Mouse (Mus musculus) forebrain, embryonic 10.5 days (tissue): ENCODE data around the gene Anxa6. TPM values are rescaled to one million over a fixed set of nuclear protein-coding genes. Genes with fewer than 3 reads are reported as not detected.
A peak's percentile ranks its signal among the peaks of the same experiment; 100 is the strongest.

Experiments
- DNase-seq: peaks from one replicate; pipeline ENCODE4 v3.0.0-alpha.2; 2017; ENCODE audit warnings: low spot score; ENCODE audit errors: extremely low spot score
- H3K27ac ChIP-seq: fragments of 300-500 bp; sonication (generic); 2 replicates; pipeline ENCODE4 v1.5.1; 2016; ENCODE audit warnings: mild to moderate bottlenecking
- H3K27me3 ChIP-seq: fragments of 300-500 bp; sonication (generic); 2 replicates; pipeline ENCODE4 v1.6.1; 2016; ENCODE audit warnings: mild to moderate bottlenecking; ENCODE audit not compliant: poor library complexity, severe bottlenecking
- H3K36me3 ChIP-seq: fragments of 300-500 bp; sonication (generic); replicated peaks from 2 replicates; pipeline ENCODE4 v1.6.1; 2016; ENCODE audit warnings: mild to moderate bottlenecking, moderate library complexity
- H3K4me1 ChIP-seq: fragments of 300-500 bp; sonication (generic); 2 replicates; pipeline ENCODE4 v1.6.1; 2016
- H3K4me3 ChIP-seq: fragments of 300-500 bp; sonication (generic); 2 replicates; pipeline ENCODE4 v1.5.1; 2016; ENCODE audit warnings: mild to moderate bottlenecking, moderate library complexity
- H3K9me3 ChIP-seq: fragments of 300-500 bp; sonication (generic); 2 replicates; pipeline ENCODE4 v1.6.1; 2016; ENCODE audit warnings: mild to moderate bottlenecking, moderate library complexity
- WGBS: fragments of 180-500 bp; shearing (Covaris S2); methylation state at CpG from one replicate; pipeline ENCODE4 v1.1.7; 2016; 5-methylcytosine and 5-hydroxymethylcytosine counted together
- polyA plus RNA-seq: library from polyadenylated mRNA; unstranded; fragments of >200 nt; fragmentation: Nextera tagmentation; extraction: Ambion mirVana; gene quantifications from 2 replicates; pipeline ENCODE4 v1.2.1, GENCODE M21; 2016

Anxa6 gene
- polyA plus RNA-seq, 1 experiment from 2014 or later, result 38.9 TPM

DNA sequence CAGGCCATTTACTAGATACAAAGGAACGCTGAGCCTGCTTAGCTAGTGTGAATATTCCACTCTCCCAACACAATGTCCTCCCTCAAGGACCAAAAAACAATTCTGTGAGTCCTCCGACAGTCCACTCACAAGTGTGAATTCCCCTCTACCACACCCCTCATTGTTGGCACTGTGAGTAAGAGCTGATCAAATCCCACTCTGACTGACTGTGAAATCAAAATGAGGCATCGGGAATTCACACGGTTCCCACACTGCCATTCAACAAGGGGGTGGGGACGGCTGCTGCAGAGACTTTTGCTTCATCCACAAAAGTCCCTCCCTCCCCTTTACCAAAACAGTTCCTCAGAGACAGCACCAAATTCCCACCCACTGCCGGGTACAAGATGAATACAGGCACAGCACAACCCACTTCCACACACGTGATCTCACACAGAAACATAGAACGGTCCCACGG is 79.2 kb downstream of the Anxa6 start:
- Histone ChIP-seq H3K4me1 (peaks cover 32% of the 10 kb centered on the region), H3K27ac (peak overlapping the region; percentile 56), H3K4me3 (no peak overlapping the region), H3K36me3 (no peaks in the 10 kb centered on the region), H3K9me3 (no peaks in the 10 kb centered on the region), H3K27me3 (no peaks in the 10 kb centered on the region)
- 41% methylated on average over 9 of the region's 9 CpGs for WGBS
- no peak for DNase-seq

DNA sequence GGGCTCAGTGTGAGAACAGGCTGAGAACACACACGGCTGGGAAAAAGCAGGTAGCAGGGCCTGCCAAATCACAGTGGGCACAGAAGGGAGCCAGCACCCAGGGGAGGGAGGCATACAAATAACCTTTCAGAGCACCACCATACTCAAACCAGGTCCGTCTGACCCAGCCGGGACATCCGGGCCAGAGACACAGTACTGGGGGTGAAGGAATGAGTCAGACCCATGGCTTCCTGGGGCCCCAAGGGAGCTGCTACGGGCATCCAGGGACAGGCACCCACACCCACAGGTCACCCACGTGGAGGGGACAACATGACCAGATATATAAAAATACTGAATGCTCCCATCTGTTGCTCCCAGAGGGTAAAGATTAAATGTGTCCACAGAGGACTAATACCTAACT is 80.6 kb downstream of the Anxa6 start:
- 81% methylated on average over 6 of the region's 6 CpGs for WGBS
- H3K36me3 ChIP-seq, result no peaks in the 10 kb centered on the region
- H3K27ac ChIP-seq, result no peak overlapping the region
- no peak for DNase-seq
- peaks cover 32% of the 10 kb centered on the region for H3K4me1 ChIP-seq
- H3K4me3 ChIP-seq, result no peak overlapping the region
- no peaks in the 10 kb centered on the region for H3K9me3 ChIP-seq
- H3K27me3 ChIP-seq, result no peaks in the 10 kb centered on the region

DNA sequence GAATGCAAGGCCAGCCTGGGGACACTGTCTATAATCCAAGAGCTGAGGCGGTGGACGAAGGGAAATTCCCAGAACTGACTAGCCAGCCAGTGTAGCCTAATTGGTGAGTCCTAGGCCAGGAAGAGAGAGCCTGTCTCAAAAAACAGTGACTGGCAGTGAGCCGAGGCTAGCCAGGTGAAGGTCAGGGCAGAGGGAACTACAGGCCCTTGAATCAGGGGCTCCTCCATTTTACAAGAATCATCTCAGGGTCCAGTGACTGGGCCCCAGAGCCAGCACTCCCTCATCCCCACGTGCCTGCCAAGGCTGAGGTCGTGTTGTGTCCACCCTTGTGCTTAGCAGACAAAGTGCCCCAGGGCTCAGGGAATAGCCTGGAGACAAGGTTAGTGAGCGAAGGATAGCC is 82.6 kb downstream of the Anxa6 start:
- Histone ChIP-seq H3K27ac (no peak overlapping the region), H3K27me3 (no peaks in the 10 kb centered on the region), H3K36me3 (no peaks in the 10 kb centered on the region), H3K9me3 (no peaks in the 10 kb centered on the region), H3K4me3 (no peak overlapping the region), H3K4me1 (peaks cover 25% of the 10 kb centered on the region)
- 81% methylated on average over 6 of the region's 6 CpGs for WGBS
- DNase-seq, result no peak

DNA sequence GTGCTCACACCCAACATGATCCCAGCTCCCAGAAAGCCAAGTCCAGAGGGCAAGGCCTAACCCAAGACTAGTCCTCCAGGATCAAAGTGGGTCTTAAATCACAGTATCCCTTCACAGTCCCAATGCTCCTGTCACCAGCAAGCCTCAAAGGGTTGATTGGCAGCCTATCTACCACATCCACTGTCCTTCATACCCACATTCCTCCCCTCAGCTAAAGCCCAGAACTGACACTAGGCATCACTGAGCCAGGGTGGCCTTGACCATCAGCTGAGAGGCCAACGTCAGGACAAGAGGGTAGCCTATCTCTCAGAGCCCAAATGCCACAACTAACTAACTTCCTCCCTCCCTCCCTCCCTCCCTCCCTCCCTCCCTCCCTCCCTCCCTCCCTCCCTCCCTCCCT is 83.5 kb downstream of the Anxa6 start:
- H3K27me3 ChIP-seq, result no peaks in the 10 kb centered on the region
- peaks cover 19% of the 10 kb centered on the region for H3K4me1 ChIP-seq
- H3K9me3 ChIP-seq, result no peaks in the 10 kb centered on the region
- H3K4me3 ChIP-seq, result no peak overlapping the region
- H3K27ac ChIP-seq, result no peak overlapping the region
- H3K36me3 ChIP-seq, result no peaks in the 10 kb centered on the region
- DNase-seq, result no peak
- WGBS, result 74% methylated on average over 1 of the region's 1 CpGs

DNA sequence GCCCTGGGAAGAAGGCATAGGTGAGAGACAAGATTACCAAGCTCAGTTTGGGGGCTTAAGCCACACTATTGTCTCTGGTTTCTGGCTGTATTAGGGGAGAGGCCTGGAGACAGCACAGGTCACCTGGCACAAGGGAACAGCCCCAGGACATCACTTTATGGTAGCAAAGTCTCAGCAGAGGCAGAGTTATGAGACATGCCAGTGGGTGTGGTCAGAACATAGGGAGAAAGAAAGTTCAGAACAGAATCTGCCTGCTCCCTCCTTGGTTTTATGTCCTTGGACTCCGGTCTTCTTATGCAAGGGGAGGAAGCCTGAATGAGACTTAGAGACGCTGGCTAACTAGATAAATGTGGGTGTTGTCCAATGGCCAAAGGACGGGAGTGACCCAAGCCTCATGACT is 88.5 kb downstream of the Anxa6 start:
- H3K27ac ChIP-seq, result no peak overlapping the region
- 82% methylated on average over 3 of the region's 3 CpGs for WGBS
- no peaks in the 10 kb centered on the region for H3K9me3 ChIP-seq
- no peak for DNase-seq
- no peaks in the 10 kb centered on the region for H3K27me3 ChIP-seq
- no peak overlapping the region for H3K4me3 ChIP-seq
- H3K4me1 ChIP-seq, result peaks cover 13% of the 10 kb centered on the region
- H3K36me3 ChIP-seq, result no peaks in the 10 kb centered on the region

DNA sequence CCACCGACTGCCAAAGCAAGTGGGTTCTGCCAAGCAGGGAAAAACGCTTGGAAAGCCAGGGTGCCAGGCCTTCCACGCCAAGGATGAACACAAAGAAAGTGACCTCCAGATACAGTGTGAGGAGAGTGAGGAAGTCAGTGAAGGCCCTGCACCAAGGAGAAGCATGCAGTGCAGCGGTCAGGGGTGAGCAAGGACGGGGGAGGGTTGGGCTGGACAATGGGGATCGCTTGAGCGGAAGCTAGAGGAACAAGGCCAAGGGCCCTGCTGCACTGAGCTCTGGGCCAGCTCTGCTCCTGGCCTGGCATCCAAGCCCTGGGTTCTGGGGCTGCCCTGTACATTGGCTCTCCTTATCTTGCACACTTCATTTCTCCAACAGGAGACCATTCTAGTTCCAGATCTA is 93.2 kb downstream of the Anxa6 start:
- whole genome bisulfite sequencing, result 81% methylated on average over 7 of the region's 7 CpGs
- Histone ChIP-seq H3K36me3 (peaks cover 10% of the 10 kb centered on the region), H3K4me3 (no peak overlapping the region), H3K9me3 (no peaks in the 10 kb centered on the region), H3K27ac (0 out of 2 replicates have a peak overlapping the region, but pooled peaks have one; percentile 51), H3K27me3 (no peaks in the 10 kb centered on the region), H3K4me1 (peaks cover 22% of the 10 kb centered on the region)
- no peak for DNase-seq

DNA sequence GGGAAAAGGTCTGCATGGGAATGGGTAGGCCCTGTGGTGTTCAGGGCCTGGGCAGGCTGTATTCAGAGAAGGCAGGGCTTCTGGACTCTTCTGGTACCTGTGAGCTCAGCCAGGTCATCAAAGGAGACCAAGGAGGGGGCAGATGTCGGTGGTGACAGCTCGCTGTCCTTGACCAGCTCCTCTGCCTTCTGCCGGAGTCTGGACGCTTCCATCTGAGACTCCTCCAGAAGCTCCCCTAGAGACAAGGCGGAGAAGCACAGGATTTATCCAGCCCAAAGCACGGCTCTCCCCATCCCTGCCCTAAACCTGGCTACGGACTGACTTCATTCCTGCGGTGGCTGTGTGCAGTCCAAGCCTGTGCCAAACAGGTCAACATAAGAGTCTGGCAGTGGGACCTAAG is 93.7 kb downstream of the Anxa6 start:
- Histone ChIP-seq H3K9me3 (no peaks in the 10 kb centered on the region), H3K36me3 (peaks cover 10% of the 10 kb centered on the region), H3K4me1 (peaks cover 22% of the 10 kb centered on the region), H3K27ac (no peak overlapping the region), H3K4me3 (no peak overlapping the region), H3K27me3 (no peaks in the 10 kb centered on the region)
- WGBS, result 89% methylated on average over 8 of the region's 8 CpGs
- no peak for DNase-seq

DNA sequence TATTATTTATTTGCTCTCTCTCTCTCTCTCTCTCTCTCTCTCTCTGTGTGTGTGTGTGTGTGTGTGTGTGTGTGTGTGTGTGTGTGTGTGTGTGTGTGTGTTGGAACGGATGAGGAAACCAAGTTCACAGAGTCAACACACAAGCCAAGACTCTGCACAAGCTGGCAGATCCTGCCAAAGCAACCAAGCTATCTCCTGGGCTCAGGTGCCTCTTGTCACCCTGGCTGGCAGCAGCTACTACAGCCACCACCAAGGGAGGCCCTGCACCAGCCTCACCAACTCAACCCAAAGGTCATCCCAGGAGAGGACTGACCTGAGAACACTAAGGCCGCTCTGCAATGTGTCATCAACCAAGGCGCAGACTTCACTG is 96.5 kb downstream of the Anxa6 start:
- 89% methylated on average over 3 of the region's 3 CpGs for WGBS
- Histone ChIP-seq H3K4me3 (no peak overlapping the region), H3K9me3 (no peaks in the 10 kb centered on the region), H3K27me3 (no peaks in the 10 kb centered on the region), H3K36me3 (peaks cover 21% of the 10 kb centered on the region), H3K27ac (no peak overlapping the region), H3K4me1 (peaks cover 19% of the 10 kb centered on the region)
- DNase-seq, result no peak

DNA sequence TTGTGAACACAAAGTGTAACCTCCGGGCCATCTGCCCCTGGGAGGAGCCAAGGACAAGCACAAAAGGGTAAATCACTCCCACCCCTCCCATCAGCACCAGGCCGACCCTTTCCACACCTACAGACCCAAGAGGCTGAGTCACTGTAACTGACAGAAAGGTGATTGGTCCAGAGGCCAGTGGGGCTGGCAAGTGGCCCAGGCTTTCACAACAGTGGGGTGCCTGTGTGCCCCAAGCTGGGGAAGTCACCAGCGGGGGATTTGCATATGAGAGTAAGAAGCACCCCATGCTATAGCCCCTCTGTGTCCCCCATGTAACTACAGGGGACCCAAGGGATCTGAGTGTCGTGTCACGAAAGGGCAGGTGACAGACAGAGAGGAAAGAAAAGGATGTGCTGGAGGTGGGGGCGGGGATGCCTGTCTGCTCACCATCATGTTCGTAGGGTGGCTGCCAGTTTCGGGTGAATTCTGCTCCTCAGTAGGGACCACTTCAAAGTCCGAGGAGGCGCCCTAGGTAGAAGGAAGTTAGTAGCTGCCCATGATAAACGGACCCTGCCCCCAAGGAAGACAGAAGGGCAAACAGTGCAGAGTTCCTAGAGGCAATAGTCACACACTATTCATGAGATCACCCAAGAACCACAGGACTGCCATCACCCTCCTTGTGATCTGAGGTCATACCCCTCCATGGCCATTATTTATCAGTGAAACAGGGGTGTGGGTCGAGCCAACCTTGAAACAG is 97.0 kb downstream of the Anxa6 start:
- H3K27ac ChIP-seq, result peak overlapping the region; percentile 27; the same call in 1 of the 2 replicates

DNA sequence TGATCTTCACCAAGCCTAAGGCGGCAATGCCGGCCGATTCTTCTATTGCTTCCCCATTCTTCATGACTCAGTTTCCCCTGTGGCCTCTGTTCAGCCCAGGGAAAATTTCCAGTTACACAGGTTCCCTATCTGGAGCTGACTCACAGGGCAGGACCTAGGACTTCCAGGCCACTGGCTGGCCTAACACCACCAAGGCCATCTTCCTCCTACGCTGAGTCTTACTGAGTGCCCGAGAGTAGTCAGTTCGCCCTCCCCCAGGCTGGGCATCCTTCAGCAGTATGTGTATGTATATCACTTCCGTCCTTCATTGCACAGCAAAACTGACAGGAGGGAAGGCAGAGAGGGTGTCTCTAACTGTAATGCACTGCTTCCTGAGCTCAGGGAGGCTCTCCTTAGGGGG is 99.0 kb downstream of the Anxa6 start:
- peaks cover 25% of the 10 kb centered on the region for H3K36me3 ChIP-seq

More for the DNA sequence above, 97.0 kb downstream of the Anxa6 start:
- DNase-seq, result no peak
- H3K27me3 ChIP-seq, result no peaks in the 10 kb centered on the region
- WGBS, result 39% methylated on average over 12 of the region's 12 CpGs
- H3K4me3 ChIP-seq, result no peak overlapping the region
- H3K36me3 ChIP-seq, result peaks cover 21% of the 10 kb centered on the region
- H3K4me1 ChIP-seq, result peaks cover 19% of the 10 kb centered on the region
- H3K9me3 ChIP-seq, result no peaks in the 10 kb centered on the region

DNA sequence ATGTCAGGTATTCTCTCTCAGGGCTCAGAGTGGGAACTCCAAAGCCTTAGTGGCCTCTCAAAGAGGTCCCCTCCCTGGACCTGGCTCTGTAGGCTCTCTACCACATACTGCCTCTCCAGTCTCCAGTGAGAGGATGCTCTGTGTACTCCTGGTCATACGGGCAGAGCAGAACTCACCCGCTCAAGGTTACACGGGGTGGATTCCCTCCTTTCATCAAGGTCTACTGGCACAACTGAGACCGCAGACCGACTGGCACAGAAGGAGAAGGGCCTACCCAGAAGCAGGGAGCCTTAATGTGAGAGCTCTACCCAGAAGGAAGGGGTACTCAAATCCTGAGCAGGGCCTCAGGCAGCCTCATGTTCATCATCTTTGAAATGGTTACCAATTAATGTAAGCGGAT is 100.7 kb downstream of the Anxa6 start:
- Histone ChIP-seq H3K4me3 (no peak overlapping the region), H3K36me3 (peaks cover 30% of the 10 kb centered on the region), H3K4me1 (peaks cover 9% of the 10 kb centered on the region), H3K27me3 (no peaks in the 10 kb centered on the region), H3K9me3 (no peaks in the 10 kb centered on the region), H3K27ac (no peak overlapping the region)
- WGBS, result 90% methylated on average over 6 of the region's 6 CpGs
- no peak for DNase-seq

More for the DNA sequence above, 99.0 kb downstream of the Anxa6 start:
- Histone ChIP-seq H3K27ac (no peak overlapping the region), H3K4me3 (no peak overlapping the region), H3K4me1 (peaks cover 9% of the 10 kb centered on the region), H3K27me3 (no peaks in the 10 kb centered on the region), H3K9me3 (no peaks in the 10 kb centered on the region)
- 94% methylated on average over 7 of the region's 7 CpGs for WGBS
- DNase-seq, result no peak

DNA sequence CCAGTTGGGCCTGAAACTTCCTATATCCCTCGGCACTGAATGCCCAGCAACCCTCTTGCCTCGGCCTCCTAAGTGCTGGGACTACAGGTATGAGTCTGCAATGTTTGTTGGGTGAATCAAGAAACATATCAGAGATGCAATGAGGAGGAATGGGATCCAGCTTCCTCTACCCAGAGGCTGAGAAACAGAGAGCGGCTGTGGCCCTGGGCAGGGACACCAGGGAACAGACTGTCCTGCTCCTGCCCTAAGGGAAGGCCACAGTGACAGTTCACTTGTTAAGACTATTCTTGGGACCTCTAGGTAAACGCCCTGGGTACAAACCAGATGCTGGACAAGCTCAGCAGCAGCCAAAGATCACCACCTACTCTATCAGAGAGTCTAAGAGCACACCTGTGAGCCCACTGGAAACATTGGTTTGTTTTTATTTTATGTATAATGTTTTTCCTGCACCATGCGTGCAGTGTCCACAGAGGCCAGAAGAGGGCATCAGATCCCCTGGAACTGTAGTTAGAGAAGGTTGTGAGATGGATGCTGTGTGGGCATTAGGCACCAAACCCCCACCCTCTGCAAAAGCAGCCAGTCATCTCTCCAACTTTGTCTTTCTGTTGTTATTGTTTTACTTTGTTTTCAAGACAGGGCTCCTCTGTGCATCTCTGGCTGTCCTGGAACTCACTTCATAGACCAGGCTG is 101.7 kb downstream of the Anxa6 start:
- H3K4me3 ChIP-seq, result no peak overlapping the region
- peaks cover 9% of the 10 kb centered on the region for H3K4me1 ChIP-seq
- H3K9me3 ChIP-seq, result no peaks in the 10 kb centered on the region
- H3K27me3 ChIP-seq, result no peaks in the 10 kb centered on the region
- H3K36me3 ChIP-seq, result peaks cover 28% of the 10 kb centered on the region
- DNase-seq, result peak; percentile 36
- H3K27ac ChIP-seq, result no peak overlapping the region
- WGBS, result 63% methylated on average over 5 of the region's 5 CpGs

DNA sequence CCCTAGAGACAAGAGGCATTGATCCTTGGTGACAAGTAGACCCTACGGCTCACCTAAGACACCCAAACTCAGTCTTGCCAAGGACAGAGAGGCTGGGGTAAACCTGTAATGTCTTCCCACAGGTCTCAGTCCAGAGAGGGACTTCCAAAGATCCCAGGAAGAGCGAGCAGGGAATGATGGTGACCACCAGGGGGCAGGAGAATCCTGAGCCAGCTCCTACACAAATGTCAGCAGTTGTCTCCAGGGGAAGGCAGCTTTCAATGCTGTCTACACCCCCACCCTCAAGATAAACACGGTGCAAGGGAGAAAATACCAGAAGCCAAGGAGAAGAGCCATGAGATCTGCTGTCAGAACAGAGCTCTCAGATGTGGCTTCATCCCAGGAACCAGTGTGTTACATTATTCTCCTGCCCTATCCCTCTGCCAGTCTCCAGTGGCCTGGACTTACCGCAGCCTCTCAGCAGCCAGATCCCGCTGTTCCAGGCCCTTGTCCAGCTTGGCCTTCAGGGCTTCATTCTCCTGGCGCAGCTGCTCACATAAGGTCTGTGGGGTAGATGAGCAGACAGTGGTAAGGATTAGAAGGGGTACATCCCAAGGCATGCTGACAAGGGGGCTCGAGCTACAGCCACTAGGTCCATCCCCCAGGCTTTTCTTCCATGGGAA is 102.8 kb downstream of the Anxa6 start:
- Histone ChIP-seq H3K27me3 (no peaks in the 10 kb centered on the region), H3K9me3 (no peaks in the 10 kb centered on the region), H3K36me3 (peaks cover 37% of the 10 kb centered on the region), H3K27ac (no peak overlapping the region), H3K4me3 (no peak overlapping the region), H3K4me1 (no peaks in the 10 kb centered on the region)
- DNase-seq, result peak; percentile 39
- WGBS, result 74% methylated on average over 7 of the region's 7 CpGs
